Mouse (Mus musculus): ENCODE results near the gene Itgb3bp. TPM values are rescaled to one million over a fixed set of nuclear protein-coding genes. Genes with fewer than 3 reads are reported as not detected.

The Itgb3bp gene
- polyA plus RNA-seq, 1 experiment = 1.3 TPM

- Histone ChIP-seq H3K27me3 (replicated peaks; ENCODE audit: control insufficient read depth, insufficient read depth, low read length) (no peaks in the 10 kb centered on the region), H3K27ac (ENCODE audit: insufficient read depth, low read depth, low read length) (no peak overlapping the region), H3K36me3 (ENCODE audit: control insufficient read depth, insufficient read depth, low read length) (no peaks in the 10 kb centered on the region), H3K4me3 (ENCODE audit: insufficient read depth, low read depth, low read length) (no peak overlapping the region), H3K4me1 (ENCODE audit: control insufficient read depth, insufficient read depth, low read length) (no peaks in the 10 kb centered on the region)
- WGBS = 87% methylated on average over 6 of the region's 6 CpGs
- no peak for DNase-seq
- no peak for TF ChIP-seq CTCF (conservative IDR thresholded peaks at IDR 0.05; ENCODE audit: insufficient read depth, insufficient read length, low read depth, low read length)
- no peak for TF ChIP-seq POLR2A (IDR thresholded peaks at IDR 0.05; ENCODE audit: low read depth, low read length)
Observed at GRCm38 (mm10) chr4:99966555-99966954, 36.9 kb upstream of the Itgb3bp start.

- H3K27ac ChIP-seq (ENCODE audit: insufficient read depth, low read depth, low read length) = no peak overlapping the region
- TF ChIP-seq POLR2A (IDR thresholded peaks at IDR 0.05; ENCODE audit: low read depth, low read length) (no peak), CTCF (conservative IDR thresholded peaks at IDR 0.05; ENCODE audit: insufficient read depth, insufficient read length, low read depth, low read length) (no peak)
- 82% methylated on average over 3 of the region's 3 CpGs for WGBS
- no peaks in the 10 kb centered on the region for H3K27me3 ChIP-seq (replicated peaks; ENCODE audit: control insufficient read depth, insufficient read depth, low read length)
- H3K4me3 ChIP-seq (ENCODE audit: insufficient read depth, low read depth, low read length) = no peak overlapping the region
- H3K36me3 ChIP-seq (ENCODE audit: control insufficient read depth, insufficient read depth, low read length) = no peaks in the 10 kb centered on the region
- peaks cover 7% of the 10 kb centered on the region; the same call in 1 of the 2 replicates for H3K4me1 ChIP-seq (ENCODE audit: control insufficient read depth, insufficient read depth, low read length)
- no peak for DNase-seq
Observed at GRCm38 (mm10) chr4:99959308-99959707, 29.7 kb upstream of the Itgb3bp start.

GRCm38 (mm10) chr4:99958084-99958815, 28.6 kb upstream of the Itgb3bp start:
- H3K27me3 ChIP-seq (replicated peaks; ENCODE audit: control insufficient read depth, insufficient read depth, low read length) = no peaks in the 10 kb centered on the region
- WGBS = 76% methylated on average over 7 of the region's 7 CpGs

GRCm38 (mm10) chr4:99957186-99957585, 27.6 kb upstream of the Itgb3bp start:
- Histone ChIP-seq H3K36me3 (ENCODE audit: control insufficient read depth, insufficient read depth, low read length) (no peaks in the 10 kb centered on the region), H3K4me1 (ENCODE audit: control insufficient read depth, insufficient read depth, low read length) (peaks cover 11% of the 10 kb centered on the region), H3K4me3 (ENCODE audit: insufficient read depth, low read depth, low read length) (no peak overlapping the region), H3K27ac (ENCODE audit: insufficient read depth, low read depth, low read length) (no peak overlapping the region), H3K27me3 (replicated peaks; ENCODE audit: control insufficient read depth, insufficient read depth, low read length) (no peaks in the 10 kb centered on the region)
- TF ChIP-seq POLR2A (IDR thresholded peaks at IDR 0.05; ENCODE audit: low read depth, low read length) (no peak), CTCF (conservative IDR thresholded peaks at IDR 0.05; ENCODE audit: insufficient read depth, insufficient read length, low read depth, low read length) (no peak)
- 97% methylated on average over 4 of the region's 4 CpGs for WGBS
- DNase-seq = peak; percentile 25

More at GRCm38 (mm10) chr4:99958084-99958815, 28.6 kb upstream of the Itgb3bp start:
- Histone ChIP-seq H3K27ac (ENCODE audit: insufficient read depth, low read depth, low read length) (no peak overlapping the region), H3K36me3 (ENCODE audit: control insufficient read depth, insufficient read depth, low read length) (no peaks in the 10 kb centered on the region), H3K4me1 (ENCODE audit: control insufficient read depth, insufficient read depth, low read length) (peaks cover 11% of the 10 kb centered on the region), H3K4me3 (ENCODE audit: insufficient read depth, low read depth, low read length) (no peak overlapping the region)
- peak; percentile 56 for DNase-seq
- no peak for TF ChIP-seq POLR2A (IDR thresholded peaks at IDR 0.05; ENCODE audit: low read depth, low read length)
- no peak for TF ChIP-seq CTCF (conservative IDR thresholded peaks at IDR 0.05; ENCODE audit: insufficient read depth, insufficient read length, low read depth, low read length)

GRCm38 (mm10) chr4:99955396-99955795, 25.8 kb upstream of the Itgb3bp start:
- H3K4me3 ChIP-seq (ENCODE audit: insufficient read depth, low read depth, low read length) = no peak overlapping the region
- H3K4me1 ChIP-seq (ENCODE audit: control insufficient read depth, insufficient read depth, low read length) = peaks cover 11% of the 10 kb centered on the region
- WGBS = 68% methylated on average over 10 of the region's 10 CpGs
- no peaks in the 10 kb centered on the region for H3K27me3 ChIP-seq (replicated peaks; ENCODE audit: control insufficient read depth, insufficient read depth, low read length)
- DNase-seq = no peak
- TF ChIP-seq POLR2A (IDR thresholded peaks at IDR 0.05; ENCODE audit: low read depth, low read length) = no peak
- no peak for TF ChIP-seq CTCF (conservative IDR thresholded peaks at IDR 0.05; ENCODE audit: insufficient read depth, insufficient read length, low read depth, low read length)
- H3K36me3 ChIP-seq (ENCODE audit: control insufficient read depth, insufficient read depth, low read length) = no peaks in the 10 kb centered on the region
- H3K27ac ChIP-seq (ENCODE audit: insufficient read depth, low read depth, low read length) = no peak overlapping the region

GRCm38 (mm10) chr4:99953904-99954303, 24.3 kb upstream of the Itgb3bp start:
- no peaks in the 10 kb centered on the region for H3K36me3 ChIP-seq (ENCODE audit: control insufficient read depth, insufficient read depth, low read length)
- 81% methylated on average over 2 of the region's 2 CpGs for WGBS

GRCm38 (mm10) chr4:99947896-99948295, 18.3 kb upstream of the Itgb3bp start:
- 94% methylated on average over 1 of the region's 1 CpGs for WGBS
- Histone ChIP-seq H3K27me3 (replicated peaks; ENCODE audit: control insufficient read depth, insufficient read depth, low read length) (no peaks in the 10 kb centered on the region), H3K4me3 (ENCODE audit: insufficient read depth, low read depth, low read length) (no peak overlapping the region), H3K27ac (ENCODE audit: insufficient read depth, low read depth, low read length) (no peak overlapping the region), H3K4me1 (ENCODE audit: control insufficient read depth, insufficient read depth, low read length) (peaks cover 5% of the 10 kb centered on the region; the same call in 1 of the 2 replicates), H3K36me3 (ENCODE audit: control insufficient read depth, insufficient read depth, low read length) (no peaks in the 10 kb centered on the region)
- no peak for DNase-seq
- no peak for TF ChIP-seq POLR2A (IDR thresholded peaks at IDR 0.05; ENCODE audit: low read depth, low read length)
- TF ChIP-seq CTCF (conservative IDR thresholded peaks at IDR 0.05; ENCODE audit: insufficient read depth, insufficient read length, low read depth, low read length) = no peak

More at GRCm38 (mm10) chr4:99953904-99954303, 24.3 kb upstream of the Itgb3bp start:
- TF ChIP-seq POLR2A (IDR thresholded peaks at IDR 0.05; ENCODE audit: low read depth, low read length) = no peak
- no peak for TF ChIP-seq CTCF (conservative IDR thresholded peaks at IDR 0.05; ENCODE audit: insufficient read depth, insufficient read length, low read depth, low read length)
- no peaks in the 10 kb centered on the region for H3K27me3 ChIP-seq (replicated peaks; ENCODE audit: control insufficient read depth, insufficient read depth, low read length)
- DNase-seq = no peak
- peaks cover 14% of the 10 kb centered on the region for H3K4me1 ChIP-seq (ENCODE audit: control insufficient read depth, insufficient read depth, low read length)
- no peak overlapping the region for H3K4me3 ChIP-seq (ENCODE audit: insufficient read depth, low read depth, low read length)
- H3K27ac ChIP-seq (ENCODE audit: insufficient read depth, low read depth, low read length) = no peak overlapping the region
